Mouse (Mus musculus): Measurements from ENCODE around the gene Nsd2. TPM values are rescaled to one million over a fixed set of nuclear protein-coding genes. Genes with fewer than 3 reads are reported as not detected.

Nsd2 gene
- total RNA-seq (2021), result 100 to 1,000 TPM; 127 to 142 TPM
- long read RNA-seq, experiment 1, full-length matches to known transcripts, result 1 of 49 reads
- long read RNA-seq, experiment 1, partial matches to known transcripts, result 20 of 49 reads
- long read RNA-seq, experiment 1, other reads (novel, unspliced or antisense), result 28 of 49 reads
- long read RNA-seq, experiment 2, full-length matches to known transcripts, result 3 of 35 reads
- long read RNA-seq, experiment 2, partial matches to known transcripts, result 10 of 35 reads
- long read RNA-seq, experiment 2, other reads (novel, unspliced or antisense), result 22 of 35 reads

DNA sequence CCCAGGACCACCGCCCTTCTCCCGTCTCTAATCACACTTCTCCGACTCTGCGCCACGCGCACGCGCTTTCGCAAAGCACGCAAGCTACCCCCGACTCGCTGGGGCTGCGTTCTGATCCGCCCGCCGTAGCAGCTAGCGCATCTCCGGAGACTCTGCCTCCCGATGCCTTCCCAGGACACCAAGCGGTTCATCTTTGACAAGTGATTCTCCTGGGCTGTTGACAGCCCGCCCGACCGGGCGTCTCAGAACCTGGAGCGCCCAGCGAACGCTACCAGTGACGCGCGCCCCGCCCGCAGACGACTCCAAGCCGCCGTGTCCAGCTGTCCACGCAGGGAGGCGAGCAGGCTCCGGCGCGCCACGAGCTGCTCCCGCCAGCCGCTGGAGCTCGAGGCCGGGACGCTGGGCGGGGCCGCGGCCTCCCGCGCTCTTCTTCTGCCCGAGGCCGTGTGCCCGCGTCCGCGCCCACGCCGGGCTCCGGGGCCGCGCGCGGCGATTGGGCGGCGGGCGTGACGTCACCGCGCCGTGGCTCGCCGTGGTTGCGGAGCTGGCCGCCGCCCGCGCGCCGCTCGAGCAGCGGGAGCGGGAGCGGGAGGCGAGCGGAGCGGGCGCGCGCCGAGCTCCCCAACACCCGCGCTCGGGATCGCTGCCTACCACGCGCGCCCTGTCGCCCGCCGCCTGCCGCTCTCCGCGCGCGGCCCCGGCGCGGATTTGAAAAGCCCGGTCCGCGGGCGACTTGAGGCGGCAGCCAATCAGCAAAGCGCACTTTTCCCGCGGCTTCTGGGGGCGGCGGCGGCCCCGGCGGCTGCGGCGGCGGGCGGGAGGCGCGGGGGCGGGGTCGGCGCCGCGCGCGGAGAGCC is at the start of gene Nsd2:
Gene Nsd2 (plus strand): TSS at position 850 of the 857 bp plus-strand sequence.
- DNase-seq (ENCODE audit: low spot score in 2 of 2), result peak; percentile 94
- intact Hi-C loops (cut with DNase I), result loop anchor here (5.0 kb wide), 2 partner anchors 38 to 117 kb away; partner anchors contain the start of genes Letm1 and Nelfa

DNA sequence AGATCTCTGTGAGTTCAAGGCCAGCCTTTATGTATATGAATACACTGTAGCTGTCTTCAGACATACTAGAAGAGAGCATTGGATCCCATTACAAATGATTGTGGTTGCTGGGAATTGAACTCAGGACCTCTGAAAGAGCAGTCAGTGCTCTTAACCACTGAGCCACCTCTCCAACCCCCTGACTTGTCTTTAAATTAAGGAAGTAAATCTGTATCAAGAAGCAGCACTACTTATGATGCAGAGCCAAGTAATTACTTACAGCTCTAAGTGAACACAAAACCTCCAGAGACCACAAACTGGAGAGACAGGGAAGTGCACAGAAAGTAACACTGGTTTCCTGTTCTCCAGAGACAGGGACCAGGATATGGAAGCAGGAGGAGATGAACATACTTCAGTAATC is 43.3 kb upstream of the Nsd2 start:
- intact Hi-C loops (cut with DNase I), result no loop called here
- no peak for DNase-seq (ENCODE audit: low spot score in 2 of 2)

DNA sequence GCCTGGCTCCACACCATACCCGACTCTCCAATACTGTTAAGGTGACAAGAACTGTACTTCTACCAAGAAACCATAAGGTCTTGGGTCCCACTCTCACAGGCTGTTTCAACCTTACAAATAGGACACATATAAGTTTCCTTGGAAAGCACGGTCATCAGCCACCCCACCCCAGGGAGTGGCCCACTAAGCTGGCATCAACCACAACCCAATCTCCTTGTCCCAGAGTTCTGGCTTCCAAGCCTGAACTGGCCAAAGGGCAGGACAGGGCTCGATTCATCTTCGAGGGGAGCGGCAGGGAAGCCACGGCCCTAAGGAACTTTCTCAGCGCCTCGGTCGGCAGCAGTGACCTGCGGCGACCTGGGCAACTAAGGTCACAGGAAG is 38.6 kb upstream of the Nsd2 start:
- intact Hi-C loops (cut with DNase I), result loop anchor here (5.0 kb wide), 1 partner anchor 40 kb away; the partner anchor contains the start of gene Nsd2
- DNase-seq (ENCODE audit: low spot score in 2 of 2), result no peak

DNA sequence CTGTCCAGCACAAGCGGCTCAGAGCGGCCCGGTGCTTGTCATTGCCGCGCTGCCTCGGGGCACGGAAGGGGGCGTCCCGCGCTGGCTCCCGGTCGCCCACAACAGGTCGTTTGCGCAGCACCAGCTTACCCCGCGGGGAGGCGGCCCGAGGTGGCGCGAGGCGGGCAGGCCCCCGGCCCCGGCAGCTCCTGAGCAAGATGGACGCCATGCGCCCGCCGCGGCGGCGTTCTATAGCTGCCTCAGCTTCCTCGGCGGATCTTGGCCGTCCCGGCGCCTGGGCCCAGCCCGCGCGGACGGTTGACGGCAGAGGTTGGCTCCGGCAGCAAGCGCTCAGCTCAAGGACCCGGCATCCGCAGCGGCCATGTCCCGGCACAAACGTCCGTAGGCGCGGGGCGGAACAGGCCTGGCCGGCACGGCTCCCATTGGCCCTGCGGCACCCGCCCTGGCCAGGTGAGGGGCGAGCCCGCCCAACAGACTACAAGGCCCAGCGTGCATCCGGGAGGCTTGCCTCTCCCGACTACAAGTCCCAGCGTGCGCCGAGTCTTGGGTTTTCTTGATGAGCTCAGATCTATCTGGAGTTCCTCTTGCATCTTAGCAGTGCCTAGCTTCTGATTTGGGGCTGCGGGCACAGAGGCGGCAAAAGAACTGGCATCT is 38.1 kb upstream of the Nsd2 start, which contains the start of gene Letm1:
Gene Letm1 (minus strand): TSS at position 473 of the 654 bp plus-strand sequence.
- intact Hi-C loops (cut with DNase I), result loop anchor here (5.0 kb wide), 1 partner anchor 40 kb away; the partner anchor contains the start of gene Nsd2
- DNase-seq (ENCODE audit: low spot score in 2 of 2), result peak; percentile 96

DNA sequence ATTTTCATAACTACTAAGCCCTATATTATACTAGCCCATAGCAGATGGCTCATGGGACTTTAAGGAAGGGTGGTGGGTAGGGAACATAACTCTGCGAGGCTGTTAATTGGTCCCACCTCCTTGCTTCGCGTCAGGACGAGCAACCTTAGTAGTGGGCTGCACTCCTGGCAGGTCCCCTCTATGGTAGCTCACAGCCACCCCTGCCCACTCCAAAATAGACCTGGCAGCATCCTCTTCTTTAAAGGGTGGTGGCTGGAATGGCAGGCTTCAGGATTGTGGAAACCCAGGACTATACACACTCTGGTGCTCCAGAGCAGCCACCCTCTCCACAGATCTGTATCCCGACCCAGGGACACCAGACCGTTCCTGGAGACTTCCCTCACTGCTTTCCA is 37.5 kb upstream of the Nsd2 start:
- intact Hi-C loops (cut with DNase I), result loop anchor here (5.0 kb wide), 1 partner anchor 39 kb away; the partner anchor contains the start of gene Nsd2

DNA sequence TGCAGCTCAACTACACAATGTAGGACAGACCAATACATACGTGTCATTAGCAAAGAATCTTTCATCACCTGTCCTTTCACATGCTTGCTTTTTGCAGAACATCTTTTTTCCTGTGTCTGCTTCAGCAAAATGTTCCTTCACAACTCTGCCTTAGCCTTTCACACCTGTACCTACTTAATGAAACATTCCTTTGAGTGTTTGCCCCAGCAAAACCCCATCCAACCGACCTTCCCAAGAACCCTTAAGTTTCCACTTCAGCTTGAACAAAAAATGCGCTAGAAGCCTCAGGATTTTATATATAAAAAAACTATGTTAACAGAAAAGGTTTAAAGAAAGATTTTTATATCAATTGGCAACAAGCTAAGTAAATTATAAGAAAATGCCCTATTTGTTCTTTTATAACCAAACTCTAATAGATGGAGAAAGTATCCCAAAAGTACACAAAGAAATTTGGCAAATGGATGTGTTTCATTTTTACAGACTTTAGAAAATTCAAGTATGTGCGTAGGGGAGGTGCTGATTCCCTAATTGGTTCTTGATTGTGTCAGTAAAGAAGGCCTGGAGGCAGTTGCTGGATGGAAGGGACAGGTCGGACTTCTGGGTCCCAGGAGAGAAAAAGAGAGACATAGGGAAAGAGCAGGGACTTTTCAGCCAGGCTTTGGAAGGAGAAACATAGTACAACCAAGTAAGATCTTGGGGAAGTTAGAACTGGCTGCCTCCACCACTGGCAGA is 28.4 kb upstream of the Nsd2 start:
- no peak for DNase-seq (ENCODE audit: low spot score in 2 of 2)
- intact Hi-C loops (cut with DNase I), result no loop called here

More for the DNA sequence above, 37.5 kb upstream of the Nsd2 start:
- DNase-seq (ENCODE audit: low spot score in 2 of 2), result no peak

DNA sequence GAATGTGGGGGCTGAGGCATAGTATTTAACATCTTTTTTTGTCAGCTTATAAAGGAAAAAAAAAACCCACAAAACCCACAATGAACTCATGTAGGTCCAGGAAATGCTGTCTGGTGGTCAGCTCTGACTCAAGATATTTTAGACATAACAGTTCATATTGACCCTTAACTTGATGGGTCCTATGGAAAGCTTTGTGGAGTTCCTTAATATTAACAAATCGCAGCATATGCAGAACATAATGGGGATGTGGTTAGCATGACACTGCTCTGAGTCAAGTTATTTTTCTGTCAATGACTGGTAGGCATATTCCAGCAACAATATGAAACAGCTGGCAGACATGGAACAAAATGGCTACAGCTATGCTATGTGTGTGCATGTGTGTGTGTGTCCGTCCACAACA is 17.2 kb upstream of the Nsd2 start:
- no peak for DNase-seq (ENCODE audit: low spot score in 2 of 2)
- intact Hi-C loops (cut with DNase I), result no loop called here

DNA sequence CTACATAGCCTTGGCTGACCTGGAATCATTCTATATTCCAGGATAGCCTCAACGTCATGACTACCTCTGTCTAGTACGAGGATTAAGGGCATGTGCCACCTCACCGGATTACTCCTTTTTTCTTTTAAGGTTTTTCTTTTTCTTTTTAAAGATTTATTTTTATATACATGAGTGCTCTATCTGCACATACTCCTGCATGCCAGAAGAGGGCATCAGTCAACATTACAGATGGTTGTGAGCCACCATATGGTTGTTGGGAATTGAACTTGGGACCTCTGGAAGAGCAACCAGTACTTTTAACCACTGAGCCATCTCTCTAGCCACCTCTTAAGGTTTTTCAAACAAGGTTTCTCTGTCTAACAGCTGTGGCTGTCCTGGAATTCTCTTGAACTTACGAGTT is 9.0 kb upstream of the Nsd2 start:
- intact Hi-C loops (cut with DNase I), result no loop called here
- DNase-seq (ENCODE audit: low spot score in 2 of 2), result no peak

DNA sequence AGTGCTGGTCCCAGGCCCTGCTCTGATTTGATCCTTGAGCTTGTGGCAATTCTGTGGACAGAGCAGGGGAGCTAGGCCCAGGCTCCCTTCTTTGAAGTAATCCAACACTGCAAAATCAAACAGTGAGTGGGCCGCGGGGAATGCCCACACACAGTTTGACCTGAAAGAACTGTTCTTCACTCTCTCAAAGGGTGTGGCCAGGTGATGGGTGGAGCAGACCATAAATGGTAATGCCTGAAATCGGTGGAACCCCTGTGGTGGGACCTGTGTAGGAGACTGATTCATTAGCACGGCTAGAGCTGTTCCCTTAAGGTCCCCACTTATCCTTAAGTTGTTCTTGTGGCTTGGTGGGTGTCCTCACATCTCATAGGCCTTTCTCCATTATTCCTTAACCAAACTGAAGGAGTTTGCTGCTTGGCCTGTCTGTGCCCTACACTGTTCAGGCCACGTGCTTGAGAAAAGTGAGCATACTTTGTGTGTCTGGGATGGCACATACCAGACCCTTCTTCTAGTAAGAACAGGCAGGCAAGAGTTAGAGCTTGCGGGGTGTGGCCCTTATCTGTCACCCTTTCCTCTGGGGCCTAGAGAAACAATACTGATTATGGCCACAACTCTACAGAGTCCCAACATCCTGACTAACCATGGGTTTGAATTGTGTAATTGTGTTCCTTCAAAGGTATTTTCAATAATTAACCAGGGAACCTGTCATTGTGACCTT is 4.4 kb upstream of the Nsd2 start:
- DNase-seq (ENCODE audit: low spot score in 2 of 2), result no peak
- intact Hi-C loops (cut with DNase I), result no loop called here

DNA sequence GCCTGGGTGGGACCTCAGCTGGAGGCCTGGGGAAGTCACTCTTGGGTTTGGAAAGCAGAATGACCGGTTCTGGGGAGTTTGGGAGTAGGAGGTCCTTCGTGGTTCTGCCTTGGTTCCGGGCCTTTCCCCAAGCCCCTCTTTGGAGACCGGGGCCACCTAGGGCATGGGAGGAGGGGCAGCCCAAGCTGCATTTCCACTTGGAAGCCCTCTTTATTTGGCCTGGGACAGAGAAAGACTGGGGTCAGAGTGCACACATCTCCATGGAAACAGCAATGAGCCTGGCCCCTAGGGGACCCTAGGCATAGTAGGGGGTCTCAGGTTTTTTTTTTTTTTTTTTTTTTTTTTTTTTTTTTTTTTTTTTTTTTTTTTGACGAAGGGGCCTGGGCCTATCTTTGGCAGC is 2.4 kb upstream of the Nsd2 start:
- no peak for DNase-seq (ENCODE audit: low spot score in 2 of 2)
- intact Hi-C loops (cut with DNase I), result no loop called here

DNA sequence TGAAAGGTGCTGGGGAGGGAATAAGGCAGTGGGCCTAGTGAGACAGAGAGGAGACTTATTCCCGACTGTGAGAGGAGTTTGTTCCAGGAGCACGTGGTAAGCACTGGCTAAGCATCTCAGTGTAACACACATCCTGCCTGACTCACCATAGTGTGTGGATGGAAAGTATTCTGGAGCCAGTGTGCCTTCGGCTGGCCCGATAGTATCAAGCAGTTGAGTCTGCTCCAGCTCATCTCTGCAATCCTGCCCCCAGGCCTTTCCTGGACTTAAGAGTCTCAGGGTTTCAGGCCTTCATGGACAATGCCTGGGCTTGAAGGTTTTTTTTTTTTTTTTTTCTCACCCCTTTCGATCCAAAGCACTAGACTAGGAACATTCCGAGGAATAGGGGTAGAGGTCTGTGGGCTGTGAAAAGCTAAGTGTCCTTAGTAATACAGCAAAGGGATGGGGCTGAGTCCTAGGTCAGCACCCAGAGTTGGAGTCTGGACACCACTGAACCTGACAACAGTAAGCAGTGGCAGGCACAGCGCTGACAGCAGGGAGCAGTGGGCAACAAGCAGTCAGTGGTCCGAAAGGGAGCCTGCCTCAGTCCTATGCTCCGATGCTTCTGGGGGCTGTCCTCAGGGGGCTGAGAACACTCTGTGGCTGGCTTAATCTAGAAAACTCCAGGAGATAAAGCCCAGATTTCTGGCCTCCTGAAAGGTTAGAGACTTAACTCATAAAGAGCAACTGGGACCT is 1.2 kb upstream of the Nsd2 start:
- peak; percentile 40 to 75 for DNase-seq (ENCODE audit: low spot score in 2 of 2)
- intact Hi-C loops (cut with DNase I), result no loop called here

DNA sequence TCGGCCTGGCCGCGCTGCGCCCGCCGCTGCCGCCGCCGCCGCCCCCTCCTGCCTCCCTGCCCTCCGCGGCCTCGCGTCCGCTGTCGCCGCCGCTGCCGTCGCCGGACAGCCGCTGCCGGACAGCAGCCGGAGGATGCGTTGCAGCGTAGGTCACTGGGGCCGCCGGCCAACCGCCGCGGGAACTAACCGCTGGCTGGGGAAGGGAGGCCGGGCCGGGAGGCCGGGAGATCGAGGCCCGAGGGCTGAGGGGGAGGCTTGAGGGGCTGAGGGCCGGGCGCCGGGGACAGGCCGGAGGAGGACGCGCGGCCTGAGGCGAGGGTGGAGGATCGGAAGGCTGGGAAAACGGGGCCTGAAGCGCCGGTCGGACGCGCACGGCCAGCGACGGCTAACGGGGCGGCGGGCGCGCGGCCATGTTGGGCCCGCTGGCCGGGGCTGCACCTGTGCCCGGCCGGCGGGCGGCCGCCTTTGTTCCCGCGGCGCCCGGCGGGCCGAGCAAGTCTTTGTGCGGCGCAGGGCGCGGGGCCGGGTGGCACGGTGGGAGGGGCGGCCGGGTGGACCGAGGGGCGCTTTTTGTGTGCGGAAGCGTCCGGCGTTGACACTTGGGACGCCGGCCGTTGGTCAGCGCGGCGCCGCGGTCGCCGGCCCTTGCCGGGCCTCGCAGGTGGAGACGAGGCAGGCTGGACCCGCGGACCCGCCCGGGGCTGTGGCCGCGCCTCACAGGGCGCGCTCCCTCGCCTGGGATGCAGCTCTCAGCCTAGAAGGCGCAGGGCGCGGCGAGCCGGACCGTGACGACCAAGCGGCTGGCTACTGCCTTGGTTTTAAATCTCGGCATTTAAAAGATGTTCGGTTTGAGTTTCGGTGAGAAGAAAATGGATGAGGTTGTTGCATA is 452 bp downstream of the Nsd2 start:
- peak; percentile 26 to 42 for DNase-seq (ENCODE audit: low spot score in 2 of 2)
- intact Hi-C loops (cut with DNase I), result loop anchor here (5.0 kb wide), 2 partner anchors 39 to 116 kb away; partner anchors contain the start of genes Letm1 and Nelfa

DNA sequence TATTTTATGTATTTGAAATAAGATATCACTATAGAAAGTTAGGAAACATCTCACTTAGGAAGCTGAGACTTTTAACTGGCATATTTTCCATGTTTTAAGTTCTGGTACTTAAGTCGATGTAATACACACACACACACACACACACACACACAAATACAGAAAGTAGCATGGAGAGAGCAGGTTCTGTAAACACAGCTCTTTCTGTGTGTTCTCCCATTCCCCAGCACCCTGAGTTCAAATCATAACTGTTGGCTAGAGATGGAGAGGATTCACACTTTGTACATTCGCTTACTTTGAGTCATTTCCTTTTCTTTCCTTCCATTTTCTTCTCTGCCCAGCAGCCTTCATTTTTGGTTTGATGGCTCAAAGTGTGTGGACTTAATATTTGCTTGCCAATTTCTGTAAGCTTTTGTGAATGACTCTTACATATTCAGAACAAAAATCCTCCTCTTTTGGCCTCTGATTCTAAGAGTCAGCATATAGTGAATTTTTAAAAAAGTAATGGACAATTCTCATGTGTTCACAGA is 1.4 kb downstream of the Nsd2 start:
- intact Hi-C loops (cut with DNase I), result loop anchor here (5.0 kb wide), 2 partner anchors 40 to 115 kb away; partner anchors contain the start of genes Letm1 and Nelfa
- DNase-seq (ENCODE audit: low spot score in 2 of 2), result no peak

DNA sequence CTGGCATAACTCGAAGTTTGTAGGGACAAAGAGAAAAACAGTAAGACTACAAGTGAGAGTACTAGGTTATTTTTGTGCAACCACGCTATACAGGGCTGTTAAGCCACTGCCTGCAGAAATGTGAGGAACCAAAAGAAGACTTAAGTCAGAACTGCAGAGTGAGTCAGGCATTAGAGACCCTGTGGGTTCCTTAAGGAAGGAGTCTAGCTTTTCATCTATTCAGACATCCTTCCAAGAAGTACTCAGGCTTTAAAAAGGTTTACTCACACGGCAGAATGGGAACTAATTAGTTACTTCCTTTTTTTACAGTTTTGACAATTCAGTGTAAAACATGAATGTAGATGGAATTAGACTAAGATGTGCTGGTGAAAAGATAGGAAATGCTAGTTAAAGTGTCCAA is 1.9 kb downstream of the Nsd2 start:
- intact Hi-C loops (cut with DNase I), result loop anchor here (5.0 kb wide), 2 partner anchors 40 to 115 kb away; partner anchors contain the start of genes Letm1 and Nelfa
- DNase-seq (ENCODE audit: low spot score in 2 of 2), result no peak

DNA sequence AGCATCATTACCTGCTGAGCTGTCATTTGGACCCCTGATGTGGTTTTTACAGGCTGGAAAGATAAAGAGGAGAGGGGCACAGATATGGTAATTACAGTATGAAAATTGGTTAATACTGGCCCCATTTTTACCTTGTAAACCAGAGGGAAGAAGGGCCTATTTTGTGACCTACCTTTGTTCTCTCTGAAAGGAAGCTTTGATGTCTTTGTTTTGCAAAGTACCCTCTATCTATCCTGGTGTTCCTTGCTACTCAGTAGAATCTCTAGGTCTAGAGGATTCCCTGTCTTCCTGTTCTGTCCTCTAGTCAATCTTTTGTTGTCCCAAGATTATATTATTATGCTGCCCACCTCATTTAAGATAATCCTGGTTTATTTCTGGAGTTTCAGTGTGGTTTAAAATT is 5.5 kb downstream of the Nsd2 start:
- intact Hi-C loops (cut with DNase I), result no loop called here
- DNase-seq (ENCODE audit: low spot score in 2 of 2), result no peak

DNA sequence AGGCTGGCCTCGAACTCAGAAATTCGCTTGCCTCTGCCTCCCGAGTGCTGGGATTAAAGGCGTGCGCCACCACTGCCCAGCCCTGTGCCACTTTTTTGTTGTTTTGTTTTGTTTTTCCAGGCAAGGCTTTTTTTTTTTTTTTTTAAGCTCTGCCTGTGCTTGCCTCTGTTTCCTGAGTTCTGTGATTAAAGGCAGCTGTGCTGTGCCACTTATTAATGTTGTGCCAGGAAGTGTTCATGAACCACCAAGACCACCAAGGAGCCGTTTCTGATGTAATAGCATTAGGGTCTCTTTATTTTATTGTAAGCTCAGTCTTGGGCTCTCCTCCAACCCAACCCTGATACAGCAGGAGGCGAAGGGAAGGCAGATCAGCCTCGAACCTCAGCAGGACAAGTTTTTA is 7.6 kb downstream of the Nsd2 start:
- no peak for DNase-seq (ENCODE audit: low spot score in 2 of 2)
- intact Hi-C loops (cut with DNase I), result no loop called here

DNA sequence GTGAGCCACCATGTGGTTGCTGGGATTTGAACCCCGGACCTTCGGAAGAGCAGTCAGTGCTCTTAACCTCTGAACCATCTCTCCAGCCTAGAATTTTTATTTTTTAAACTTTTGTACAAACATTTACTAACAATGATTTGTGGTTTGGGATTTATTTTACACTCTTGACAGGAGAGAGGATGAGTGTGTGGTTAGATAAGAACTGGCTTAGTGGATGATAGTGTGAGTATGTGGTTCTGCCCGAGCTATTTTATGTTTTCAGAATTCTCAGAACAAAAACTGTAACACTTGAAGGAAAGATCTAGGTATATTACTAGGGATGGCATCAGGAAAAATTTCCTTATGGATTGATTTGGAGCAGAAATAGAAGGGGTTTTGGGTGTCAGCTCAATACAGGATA is 9.4 kb downstream of the Nsd2 start:
- no peak for DNase-seq (ENCODE audit: low spot score in 2 of 2)
- intact Hi-C loops (cut with DNase I), result no loop called here

Data from left cerebral cortex, postnatal 14 days (tissue).